Mouse (Mus musculus) Muller cell, postnatal 12 days (primary cell): ENCODE measurements around the gene Atp6v1c2.

Source experiments
- DNase-seq: peaks from one replicate; pipeline ENCODE4 v3.0.0-alpha.2; 2015; ENCODE audit errors: inconsistent ontology term

Atp6v1c2 gene

GRCm38 (mm10) chr12:17329259-17329658 is at the start of gene Atp6v1c2:
TSS of gene Atp6v1c2 (minus strand) at chr12:17329359.
- DNase-seq, result no peak

GRCm38 (mm10) chr12:17376521-17376920 is 47.4 kb upstream of the Atp6v1c2 start:
- DNase-seq, result peak; percentile 90

- DNase-seq, result no peak
These were observed 46.1 kb upstream of the Atp6v1c2 start for GRCm38 (mm10) chr12:17375243-17375642.

- DNase-seq, result no peak
These were observed 44.4 kb upstream of the Atp6v1c2 start for GRCm38 (mm10) chr12:17373470-17373975.

GRCm38 (mm10) chr12:17372696-17373095 is 43.5 kb upstream of the Atp6v1c2 start:
- no peak for DNase-seq

- no peak for DNase-seq
These were observed 42.6 kb upstream of the Atp6v1c2 start for GRCm38 (mm10) chr12:17371589-17372235.

GRCm38 (mm10) chr12:17369551-17370325 is 40.6 kb upstream of the Atp6v1c2 start:
- no peak for DNase-seq

- no peak for DNase-seq
These were observed 40.0 kb upstream of the Atp6v1c2 start for GRCm38 (mm10) chr12:17369111-17369510.

GRCm38 (mm10) chr12:17366981-17367380 is 37.8 kb upstream of the Atp6v1c2 start:
- DNase-seq, result peak; percentile 54

GRCm38 (mm10) chr12:17362316-17362715 is 33.2 kb upstream of the Atp6v1c2 start:
- no peak for DNase-seq

- DNase-seq, result no peak
These were observed 31.5 kb upstream of the Atp6v1c2 start for GRCm38 (mm10) chr12:17360650-17361049.

- DNase-seq, result no peak
These were observed 30.9 kb upstream of the Atp6v1c2 start for GRCm38 (mm10) chr12:17360104-17360503.

- no peak for DNase-seq
These were observed 29.8 kb upstream of the Atp6v1c2 start for GRCm38 (mm10) chr12:17358981-17359380.

- DNase-seq, result no peak
These were observed 28.6 kb upstream of the Atp6v1c2 start for GRCm38 (mm10) chr12:17357795-17358194.

- DNase-seq, result no peak
These were observed 27.7 kb upstream of the Atp6v1c2 start for GRCm38 (mm10) chr12:17356853-17357252.

GRCm38 (mm10) chr12:17350106-17350505 is 20.9 kb upstream of the Atp6v1c2 start:
- no peak for DNase-seq

- peak; percentile 87 for DNase-seq
These were observed 19.2 kb upstream of the Atp6v1c2 start, which contains the start of gene Nol10 for GRCm38 (mm10) chr12:17348048-17349036. TSS of gene Nol10 (plus strand) at chr12:17348458.

- DNase-seq, result no peak
These were observed 18.3 kb upstream of the Atp6v1c2 start for GRCm38 (mm10) chr12:17347327-17348047.

- DNase-seq, result peak; percentile 53
These were observed 10.2 kb upstream of the Atp6v1c2 start for GRCm38 (mm10) chr12:17339114-17339905.

- DNase-seq, result no peak
These were observed 9.2 kb upstream of the Atp6v1c2 start for GRCm38 (mm10) chr12:17338338-17338737.
